Mouse (Mus musculus) liver, embryonic 13.5 days (tissue): ENCODE data around the gene Clcn2. TPM values are rescaled to one million over a fixed set of nuclear protein-coding genes. Genes with fewer than 3 reads are reported as not detected.
"Not testable (repeated sequence)": the region's sequence is repeated elsewhere in the genome, so short reads cannot be mapped to it uniquely, and the experiment has no call there.

Experiments used
- ATAC-seq: fragments of 200-750 bp; cut with Nextera tagmentation; 2 replicates; pipeline ENCODE4 v1.8.0; 2017; ENCODE audit warnings: low read depth, mild to moderate bottlenecking, moderate number of reproducible peaks, moderate library complexity
- DNase-seq: peaks from one replicate; pipeline ENCODE4 v3.0.0; 2022
- H3K27ac ChIP-seq: fragments of 300-500 bp; sonication (generic); 2 replicates; pipeline ENCODE4 v1.5.1; 2015; ENCODE audit warnings: moderate library complexity, mild to moderate bottlenecking, inconsistent platforms
- H3K27me3 ChIP-seq: fragments of 300-500 bp; sonication (generic); 2 replicates; pipeline ENCODE4 v1.6.1; 2015; ENCODE audit warnings: mild to moderate bottlenecking, inconsistent platforms
- H3K36me3 ChIP-seq: fragments of 300-500 bp; sonication (generic); 2 replicates; pipeline ENCODE4 v1.6.1; 2015; ENCODE audit warnings: mild to moderate bottlenecking, inconsistent platforms
- H3K4me1 ChIP-seq: fragments of 300-500 bp; sonication (generic); replicated peaks from 2 replicates; pipeline ENCODE4 v1.6.1; 2015; ENCODE audit warnings: inconsistent platforms
- H3K4me2 ChIP-seq: fragments of 300-500 bp; sonication (generic); 2 replicates; pipeline ENCODE4 v1.6.1; 2015; ENCODE audit warnings: inconsistent platforms, mild to moderate bottlenecking, moderate library complexity
- H3K4me3 ChIP-seq: fragments of 300-500 bp; sonication (generic); replicated peaks from 2 replicates; pipeline ENCODE4 v1.5.1; 2015; ENCODE audit warnings: mild to moderate bottlenecking, inconsistent platforms
- H3K9ac ChIP-seq: fragments of 300-500 bp; sonication (generic); 2 replicates; pipeline ENCODE4 v1.6.1; 2015; ENCODE audit warnings: mild to moderate bottlenecking, inconsistent platforms
- H3K9me3 ChIP-seq: fragments of 300-500 bp; sonication (generic); replicated peaks from 2 replicates; pipeline ENCODE4 v1.6.1; 2016; ENCODE audit warnings: inconsistent platforms
- WGBS: fragments of 180-500 bp; shearing (Covaris S2); methylation state at CpG from one replicate; pipeline ENCODE4 v1.1.7; 2015; ENCODE audit not compliant: insufficient replicate concordance; 5-methylcytosine and 5-hydroxymethylcytosine counted together
- polyA plus RNA-seq: library from polyadenylated mRNA; unstranded; fragments of >200 nt; fragmentation: Nextera tagmentation; extraction: Ambion mirVana; gene quantifications from 2 replicates; pipeline ENCODE4 v1.2.1, GENCODE M21; 2015

Gene Clcn2
- polyA plus RNA-seq, 1 experiment from 2014 or later: 7.6 TPM

- ATAC-seq: no peak
- DNase-seq: no peak
- peaks cover 77% of the 10 kb centered on the region for H3K36me3 ChIP-seq
- no peak overlapping the region for H3K27ac ChIP-seq
- no peaks in the 10 kb centered on the region for H3K27me3 ChIP-seq
- no peak overlapping the region for H3K4me2 ChIP-seq
- H3K4me1 ChIP-seq: peaks cover 64% of the 10 kb centered on the region
- H3K9ac ChIP-seq: no peak overlapping the region
- H3K9me3 ChIP-seq: no peaks in the 10 kb centered on the region
- no peak overlapping the region for H3K4me3 ChIP-seq
- 75% methylated on average over 4 of the region's 4 CpGs for WGBS
These were observed 40.8 kb downstream of the Clcn2 start for GRCm38 (mm10) chr16:20676702-20677101.

- H3K4me3 ChIP-seq: peak overlapping the region; percentile 98
- no peaks in the 10 kb centered on the region for H3K9me3 ChIP-seq
- peak overlapping the region; percentile 96; the same call in 1 of the 2 replicates for H3K9ac ChIP-seq
- H3K27ac ChIP-seq: peak overlapping the region; percentile 95
- ATAC-seq: no peak
- no peak for DNase-seq
- peak overlapping the region; percentile 83 for H3K4me2 ChIP-seq
- 84% methylated on average over 6 of the region's 6 CpGs for WGBS
- peaks cover 66% of the 10 kb centered on the region for H3K4me1 ChIP-seq
- H3K36me3 ChIP-seq: peaks cover 62% of the 10 kb centered on the region
- no peaks in the 10 kb centered on the region for H3K27me3 ChIP-seq
These were observed 42.3 kb downstream of the Clcn2 start for GRCm38 (mm10) chr16:20675213-20675612.

GRCm38 (mm10) chr16:20673706-20674303, 43.7 kb downstream of the Clcn2 start:
- DNase-seq: peak; percentile 75
- peak overlapping the region; percentile 98 for H3K4me3 ChIP-seq
- no peaks in the 10 kb centered on the region for H3K9me3 ChIP-seq
- peaks cover 48% of the 10 kb centered on the region for H3K36me3 ChIP-seq
- peak overlapping the region; percentile 95 for H3K27ac ChIP-seq
- peak overlapping the region; percentile 83 for H3K4me2 ChIP-seq
- H3K4me1 ChIP-seq: peaks cover 60% of the 10 kb centered on the region
- 3% methylated on average over 14 of the region's 14 CpGs for WGBS
- H3K9ac ChIP-seq: peak overlapping the region; percentile 96
- peak; percentile 78 for ATAC-seq
- no peaks in the 10 kb centered on the region for H3K27me3 ChIP-seq

GRCm38 (mm10) chr16:20672965-20673705, 44.4 kb downstream of the Clcn2 start:
- DNase-seq: peak; percentile 38

GRCm38 (mm10) chr16:20672500-20672902, 45.0 kb downstream of the Clcn2 start:
- under 1% methylated on average over 38 of the region's 38 CpGs for WGBS
- H3K36me3 ChIP-seq: peaks cover 35% of the 10 kb centered on the region
- no peaks in the 10 kb centered on the region for H3K9me3 ChIP-seq
- H3K27ac ChIP-seq: peak overlapping the region; percentile 95
- DNase-seq: peak; percentile 91
- H3K27me3 ChIP-seq: no peaks in the 10 kb centered on the region
- peaks cover 47% of the 10 kb centered on the region for H3K4me1 ChIP-seq
- peak; percentile 81 for ATAC-seq
- peak overlapping the region; percentile 96 for H3K9ac ChIP-seq
- peak overlapping the region; percentile 83 for H3K4me2 ChIP-seq
- peak overlapping the region; percentile 98 for H3K4me3 ChIP-seq

More at GRCm38 (mm10) chr16:20672965-20673705, 44.4 kb downstream of the Clcn2 start:
- under 1% methylated on average over 61 of the region's 78 CpGs for WGBS
- Histone ChIP-seq H3K4me3 (peak overlapping the region; percentile 98), H3K9ac (peak overlapping the region; percentile 96), H3K36me3 (peaks cover 41% of the 10 kb centered on the region), H3K9me3 (no peaks in the 10 kb centered on the region), H3K4me2 (peak overlapping the region; percentile 83), H3K27ac (peak overlapping the region; percentile 95), H3K27me3 (no peaks in the 10 kb centered on the region), H3K4me1 (peaks cover 54% of the 10 kb centered on the region)
- peak; percentile 69 for ATAC-seq

- 21% methylated on average over 6 of the region's 6 CpGs for WGBS
- peak overlapping the region; percentile 83 for H3K4me2 ChIP-seq
- peak overlapping the region; percentile 98 for H3K4me3 ChIP-seq
- DNase-seq (no peak), ATAC-seq (no peak)
- peaks cover 29% of the 10 kb centered on the region for H3K36me3 ChIP-seq
- no peaks in the 10 kb centered on the region for H3K9me3 ChIP-seq
- H3K9ac ChIP-seq: peak overlapping the region; percentile 24; the same call in 1 of the 2 replicates
- peaks cover 42% of the 10 kb centered on the region for H3K4me1 ChIP-seq
- peak overlapping the region; percentile 44; the same call in 1 of the 2 replicates for H3K27ac ChIP-seq
- no peaks in the 10 kb centered on the region for H3K27me3 ChIP-seq
These were observed 45.7 kb downstream of the Clcn2 start for GRCm38 (mm10) chr16:20671886-20672285.

GRCm38 (mm10) chr16:20670291-20670690, 47.3 kb downstream of the Clcn2 start:
- ATAC-seq (no peak), DNase-seq (no peak)
- no peaks in the 10 kb centered on the region for H3K27me3 ChIP-seq
- WGBS: 88% methylated on average over 3 of the region's 3 CpGs
- H3K4me2 ChIP-seq: no peak overlapping the region
- peaks cover 27% of the 10 kb centered on the region for H3K4me1 ChIP-seq
- H3K9ac ChIP-seq: no peak overlapping the region
- peaks cover 13% of the 10 kb centered on the region for H3K36me3 ChIP-seq
- no peaks in the 10 kb centered on the region for H3K9me3 ChIP-seq
- H3K27ac ChIP-seq: no peak overlapping the region
- no peak overlapping the region for H3K4me3 ChIP-seq

- ATAC-seq, H3K9me3 ChIP-seq, H3K4me1 ChIP-seq, DNase-seq, H3K4me3 ChIP-seq, H3K9ac ChIP-seq, H3K27ac ChIP-seq, H3K27me3 ChIP-seq, H3K4me2 ChIP-seq: not testable (repeated sequence)
- peaks cover 19% of the 10 kb centered on the region for H3K36me3 ChIP-seq
- 73% methylated on average over 6 of the region's 6 CpGs for WGBS
These were observed 49.5 kb downstream of the Clcn2 start, which contains the start of gene Eif4g1 for GRCm38 (mm10) chr16:20668013-20668412. TSS of gene Eif4g1 (plus strand) at chr16:20668313.

- Histone ChIP-seq H3K4me3 (no peak overlapping the region), H3K27ac (no peak overlapping the region), H3K9ac (no peak overlapping the region), H3K36me3 (peaks cover 91% of the 10 kb centered on the region), H3K4me1 (peaks cover 8% of the 10 kb centered on the region), H3K9me3 (no peaks in the 10 kb centered on the region), H3K4me2 (no peak overlapping the region), H3K27me3 (no peaks in the 10 kb centered on the region)
- ATAC-seq (no peak), DNase-seq (no peak)
- WGBS: 82% methylated on average over 4 of the region's 4 CpGs
These were observed 59.9 kb downstream of the Clcn2 start for GRCm38 (mm10) chr16:20657661-20658060.

GRCm38 (mm10) chr16:20653315-20653714, 64.2 kb downstream of the Clcn2 start:
- Histone ChIP-seq H3K36me3 (peaks cover 48% of the 10 kb centered on the region), H3K4me1 (peaks cover 19% of the 10 kb centered on the region), H3K27me3 (no peaks in the 10 kb centered on the region), H3K4me2 (peak overlapping the region; percentile 91), H3K9me3 (no peaks in the 10 kb centered on the region), H3K4me3 (peak overlapping the region; percentile 95; the same call in 1 of the 2 replicates), H3K9ac (peak overlapping the region; percentile 93; the same call in 1 of the 2 replicates), H3K27ac (no peak overlapping the region)
- ATAC-seq: no peak
- 45% methylated on average over 2 of the region's 2 CpGs for WGBS
- DNase-seq: no peak
